Mouse (Mus musculus) cerebellum, postnatal 36 days (tissue): ENCODE results near the gene Kcnq2.
A peak's percentile ranks its signal among the peaks of the same experiment; 100 is the strongest.

Experiments
- DNase-seq, 2 experiments: peaks; one replicate each; pipeline ENCODE4 v3.0.0; 2021 to 2022; ENCODE audit warnings: mixed read lengths in 2 of 2

The Kcnq2 gene

GRCm38 (mm10) chr2:181147546-181148317 lies 12.6 kb upstream of the Kcnq2 start:
- peak in 1 of 2 experiments; percentile 59 for DNase-seq

- DNase-seq: no peak
Measured at GRCm38 (mm10) chr2:181146976-181147545, 12.0 kb upstream of the Kcnq2 start.

- DNase-seq: no peak
Measured at GRCm38 (mm10) chr2:181144675-181145074, 9.6 kb upstream of the Kcnq2 start.

- DNase-seq: no peak
Measured at GRCm38 (mm10) chr2:181143509-181144276, 8.6 kb upstream of the Kcnq2 start.

- peak; percentile 49 to 52 for DNase-seq
Measured at GRCm38 (mm10) chr2:181142703-181143135, 7.6 kb upstream of the Kcnq2 start.

GRCm38 (mm10) chr2:181139641-181140193 lies 4.6 kb upstream of the Kcnq2 start:
- peak; percentile 78 to 85 for DNase-seq

GRCm38 (mm10) chr2:181136934-181137333 lies 1.8 kb upstream of the Kcnq2 start:
- no peak for DNase-seq

- DNase-seq: no peak
Measured at GRCm38 (mm10) chr2:181135446-181135818, 332 bp upstream of the Kcnq2 start.

- no peak for DNase-seq
Measured at GRCm38 (mm10) chr2:181133837-181134590, 1.1 kb downstream of the Kcnq2 start.

- no peak for DNase-seq
Measured at GRCm38 (mm10) chr2:181130245-181130644, 4.9 kb downstream of the Kcnq2 start.

- DNase-seq: no peak
Measured at GRCm38 (mm10) chr2:181128963-181129362, 6.1 kb downstream of the Kcnq2 start.

- no peak for DNase-seq
Measured at GRCm38 (mm10) chr2:181127786-181128185, 7.3 kb downstream of the Kcnq2 start.

- no peak for DNase-seq
Measured at GRCm38 (mm10) chr2:181125726-181126455, 9.2 kb downstream of the Kcnq2 start.

- no peak for DNase-seq
Measured at GRCm38 (mm10) chr2:181122642-181123041, 12.5 kb downstream of the Kcnq2 start.

- no peak for DNase-seq
Measured at GRCm38 (mm10) chr2:181120922-181121449, 14.1 kb downstream of the Kcnq2 start.

GRCm38 (mm10) chr2:181119952-181120351 lies 15.1 kb downstream of the Kcnq2 start:
- DNase-seq: peak; percentile 65 to 70

GRCm38 (mm10) chr2:181116436-181116835 lies 18.7 kb downstream of the Kcnq2 start:
- no peak for DNase-seq

- DNase-seq: no peak
Measured at GRCm38 (mm10) chr2:181115367-181115766, 19.7 kb downstream of the Kcnq2 start.

- peak in 1 of 2 experiments; percentile 1 for DNase-seq
Measured at GRCm38 (mm10) chr2:181113762-181114361, 21.2 kb downstream of the Kcnq2 start.

- peak in 1 of 2 experiments; percentile 0 for DNase-seq
Measured at GRCm38 (mm10) chr2:181111665-181112064, 23.4 kb downstream of the Kcnq2 start.

- peak; percentile 34 to 41 for DNase-seq
Measured at GRCm38 (mm10) chr2:181104111-181104510, 31.0 kb downstream of the Kcnq2 start.
